Mouse (Mus musculus) intestine, embryonic 16.5 days (tissue): ENCODE measurements around the gene Unc13d. TPM values are rescaled to one million over a fixed set of nuclear protein-coding genes. Genes with fewer than 3 reads are reported as not detected.
"Not testable (repeated sequence)": the region's sequence is repeated elsewhere in the genome, so short reads cannot be mapped to it uniquely, and the experiment has no call there.

Source experiments
- ATAC-seq: fragments of 200-750 bp; cut with Nextera tagmentation; 2 replicates; pipeline ENCODE4 v1.8.0; 2017; ENCODE audit warnings: moderate TSS enrichment, moderate library complexity
- H3K27ac ChIP-seq: fragments of 300-500 bp; sonication (generic); 2 replicates; pipeline ENCODE4 v1.5.1; 2014; ENCODE audit warnings: mild to moderate bottlenecking, low read length
- H3K27me3 ChIP-seq: fragments of 300-500 bp; sonication (generic); replicated peaks from 2 replicates; pipeline ENCODE4 v1.6.1; 2014; ENCODE audit warnings: low read length, control low read depth, mixed read lengths; ENCODE audit not compliant: control insufficient read depth, insufficient read depth
- H3K36me3 ChIP-seq: fragments of 300-500 bp; sonication (generic); 2 replicates; pipeline ENCODE4 v1.6.1; 2014; ENCODE audit warnings: low read length, control low read depth; ENCODE audit not compliant: control insufficient read depth, insufficient read depth
- H3K4me1 ChIP-seq: fragments of 300-500 bp; sonication (generic); 2 replicates; pipeline ENCODE4 v1.6.1; 2014; ENCODE audit warnings: low read length, control low read depth, mixed read lengths; ENCODE audit not compliant: control insufficient read depth, insufficient read depth
- H3K4me2 ChIP-seq: fragments of 300-500 bp; sonication (generic); 2 replicates; pipeline ENCODE4 v1.6.1; 2014; ENCODE audit warnings: low read depth, low read length, control low read depth
- H3K4me3 ChIP-seq: fragments of 300-500 bp; sonication (generic); 2 replicates; pipeline ENCODE4 v1.5.1; 2014; ENCODE audit warnings: mild to moderate bottlenecking, low read length
- H3K9ac ChIP-seq: fragments of 300-500 bp; sonication (generic); 2 replicates; pipeline ENCODE4 v1.6.1; 2014; ENCODE audit warnings: low read depth, low read length
- H3K9me3 ChIP-seq: fragments of 300-500 bp; sonication (generic); 2 replicates; pipeline ENCODE4 v1.6.1; 2016; ENCODE audit warnings: low read length, control low read depth; ENCODE audit not compliant: control insufficient read depth
- WGBS: fragments of 180-500 bp; shearing (Covaris S2); extraction: QIAGEN DNeasy Blood & Tissue Kit; methylation state at CpG from one replicate; pipeline ENCODE4 v1.1.7; 2014; 5-methylcytosine and 5-hydroxymethylcytosine counted together
- polyA plus RNA-seq: library from polyadenylated mRNA; unstranded; fragments of >200 nt; fragmentation: Nextera tagmentation; extraction: Ambion mirVana; gene quantifications from 2 replicates; pipeline ENCODE4 v1.2.1, GENCODE M21; 2015

Unc13d gene
- polyA plus RNA-seq, 1 experiment from 2014 or later = 7.5 TPM

DNA sequence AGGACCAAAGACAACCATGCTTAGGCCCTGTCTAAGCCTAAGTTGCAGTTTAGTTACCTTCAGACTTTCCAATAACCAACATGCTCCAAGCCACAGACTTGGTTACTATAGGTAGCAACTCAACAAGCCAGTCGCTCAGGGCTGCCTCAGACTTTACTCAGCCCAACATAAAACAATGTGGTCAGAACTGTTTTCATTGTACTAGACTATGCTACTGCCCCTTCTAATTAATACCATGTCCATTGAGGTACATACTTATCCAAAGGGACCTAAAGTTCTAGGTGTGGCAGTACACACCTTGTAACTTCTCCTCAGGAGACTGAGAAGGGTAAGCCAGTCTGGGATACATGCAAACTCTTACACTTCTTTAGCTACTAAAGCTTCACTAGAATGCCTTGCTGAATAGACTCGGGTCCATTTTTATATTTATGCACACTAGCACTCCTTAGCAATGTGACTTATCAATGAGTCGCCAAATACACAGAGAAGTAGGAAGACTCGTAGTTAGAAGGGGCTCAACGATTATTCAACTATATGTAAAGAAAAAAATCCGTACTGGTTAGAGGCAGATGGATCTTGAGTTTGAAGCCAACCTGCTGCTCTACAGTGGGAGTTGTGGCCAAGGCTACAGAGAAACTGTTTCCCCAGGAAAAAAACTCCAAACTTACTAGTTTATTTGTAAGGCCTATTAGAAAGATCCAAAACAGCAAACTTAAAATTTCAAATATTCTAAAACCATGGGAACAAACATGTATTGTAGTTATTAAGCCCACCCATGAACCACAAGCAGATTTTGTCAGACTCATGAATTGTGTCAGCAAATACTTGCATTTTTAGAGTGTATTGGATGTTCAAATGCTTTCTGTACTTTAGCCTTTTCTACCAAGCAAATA is 56.2 kb downstream of the Unc13d start:
- Histone ChIP-seq H3K9me3 (no peaks in the 10 kb centered on the region), H3K36me3 (no peaks in the 10 kb centered on the region), H3K27me3 (no peaks in the 10 kb centered on the region), H3K4me3 (no peak overlapping the region; the same call in 1 of the 2 replicates), H3K9ac (no peak overlapping the region), H3K4me2 (no peak overlapping the region), H3K27ac (no peak overlapping the region), H3K4me1 (no peaks in the 10 kb centered on the region)
- WGBS = 64% methylated on average over 6 of the region's 6 CpGs
- no peak for ATAC-seq

- Histone ChIP-seq H3K4me3 (no peak overlapping the region), H3K4me1 (no peaks in the 10 kb centered on the region), H3K36me3 (no peaks in the 10 kb centered on the region), H3K9ac (no peak overlapping the region), H3K9me3 (no peaks in the 10 kb centered on the region), H3K27ac (no peak overlapping the region), H3K4me2 (no peak overlapping the region), H3K27me3 (no peaks in the 10 kb centered on the region)
- WGBS = 34% methylated on average over 1 of the region's 1 CpGs
- ATAC-seq = no peak
Observed at GRCm38 (mm10) chr11:116020519-116020922, 57.2 kb downstream of the Unc13d start.

GRCm38 (mm10) chr11:116019976-116020411 is 57.8 kb downstream of the Unc13d start:
- 79% methylated on average over 2 of the region's 2 CpGs for WGBS
- H3K9ac ChIP-seq = no peak overlapping the region
- no peak overlapping the region for H3K4me3 ChIP-seq
- H3K4me1 ChIP-seq = 0 out of 2 replicates have a peak, but pooled peaks cover 2% of the 10 kb centered on the region
- H3K4me2 ChIP-seq = no peak overlapping the region
- H3K27ac ChIP-seq = no peak overlapping the region
- no peaks in the 10 kb centered on the region for H3K9me3 ChIP-seq
- H3K27me3 ChIP-seq = no peaks in the 10 kb centered on the region
- no peak for ATAC-seq
- no peaks in the 10 kb centered on the region for H3K36me3 ChIP-seq

- Histone ChIP-seq H3K9ac (no peak overlapping the region), H3K9me3 (no peaks in the 10 kb centered on the region), H3K4me1 (0 out of 2 replicates have a peak, but pooled peaks cover 3% of the 10 kb centered on the region), H3K36me3 (no peaks in the 10 kb centered on the region), H3K27ac (no peak overlapping the region), H3K4me3 (no peak overlapping the region), H3K4me2 (no peak overlapping the region), H3K27me3 (no peaks in the 10 kb centered on the region)
- ATAC-seq = no peak
- WGBS = 43% methylated on average over 1 of the region's 1 CpGs
Observed at GRCm38 (mm10) chr11:116019360-116019791, 58.4 kb downstream of the Unc13d start.

- not testable (repeated sequence) for H3K9me3 ChIP-seq, H3K27me3 ChIP-seq, H3K27ac ChIP-seq, H3K9ac ChIP-seq, ATAC-seq, H3K4me2 ChIP-seq, H3K4me1 ChIP-seq, H3K36me3 ChIP-seq, H3K4me3 ChIP-seq
- WGBS = 91% methylated on average over 4 of the region's 4 CpGs
Observed at GRCm38 (mm10) chr11:116018867-116019266, 58.9 kb downstream of the Unc13d start.

DNA sequence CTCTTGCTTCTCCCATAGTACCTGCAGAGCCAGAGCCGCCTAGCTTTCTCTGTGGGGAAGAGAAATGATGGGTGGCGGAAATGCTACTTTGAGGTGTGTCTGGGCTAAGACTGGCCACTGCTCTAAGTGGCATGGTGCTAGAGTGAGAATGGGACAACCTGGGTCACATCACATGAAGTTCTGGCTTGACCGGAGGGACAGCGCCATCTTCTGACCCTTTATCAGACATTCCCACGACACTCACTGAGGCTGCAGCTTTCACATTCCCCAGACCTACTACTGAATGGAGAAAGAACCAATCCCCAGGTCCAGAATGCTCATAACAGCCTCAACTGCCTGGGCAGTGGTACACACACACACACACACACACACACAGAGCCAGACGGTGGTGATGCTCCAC is 59.7 kb downstream of the Unc13d start:
- 0 out of 2 replicates have a peak, but pooled peaks cover 3% of the 10 kb centered on the region for H3K4me1 ChIP-seq
- no peak overlapping the region for H3K27ac ChIP-seq
- no peaks in the 10 kb centered on the region for H3K27me3 ChIP-seq
- no peak for ATAC-seq
- no peaks in the 10 kb centered on the region for H3K9me3 ChIP-seq
- no peak overlapping the region for H3K4me3 ChIP-seq
- 31% methylated on average over 6 of the region's 6 CpGs for WGBS
- H3K36me3 ChIP-seq = no peaks in the 10 kb centered on the region
- no peak overlapping the region for H3K4me2 ChIP-seq
- H3K9ac ChIP-seq = no peak overlapping the region

DNA sequence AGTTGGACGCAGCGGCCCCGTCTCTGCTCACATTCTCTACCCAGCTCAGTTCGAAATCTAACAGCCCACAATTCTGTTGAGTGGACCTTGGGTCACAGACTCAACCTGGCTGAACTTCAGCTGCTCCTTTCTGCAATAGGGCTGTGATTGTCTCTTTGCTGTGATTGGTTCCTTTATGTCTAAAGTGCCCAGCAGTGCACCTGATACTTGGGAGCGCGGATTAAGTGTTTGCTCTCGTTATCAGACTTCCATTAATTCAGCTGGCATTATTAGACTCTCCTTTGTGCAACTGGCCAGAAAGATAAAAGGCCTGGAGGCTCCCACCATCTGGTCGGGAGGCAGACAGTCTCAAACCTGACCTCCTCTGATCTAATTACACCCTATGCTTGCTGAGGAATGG is 62.9 kb downstream of the Unc13d start:
- no peaks in the 10 kb centered on the region for H3K27me3 ChIP-seq
- ATAC-seq = peak; percentile 8; the same call in 1 of the 2 replicates
- peaks cover 11% of the 10 kb centered on the region for H3K4me1 ChIP-seq
- 54% methylated on average over 8 of the region's 8 CpGs for WGBS
- H3K36me3 ChIP-seq = peaks cover 2% of the 10 kb centered on the region; the same call in 1 of the 2 replicates
- no peaks in the 10 kb centered on the region for H3K9me3 ChIP-seq
- peak overlapping the region; percentile 6; the same call in 1 of the 2 replicates for H3K27ac ChIP-seq
- H3K4me3 ChIP-seq = no peak overlapping the region
- 0 out of 2 replicates have a peak overlapping the region, but pooled peaks have one; percentile 16 for H3K4me2 ChIP-seq
- peak overlapping the region; percentile 33 for H3K9ac ChIP-seq

GRCm38 (mm10) chr11:116012262-116012947 is 65.4 kb downstream of the Unc13d start, which contains the start of gene Galk1:
Gene Galk1 (minus strand): TSS chr11:116012719.
- ATAC-seq = peak; percentile 89

More at GRCm38 (mm10) chr11:116012262-116012947, 65.4 kb downstream of the Unc13d start, which contains the start of gene Galk1:
- Histone ChIP-seq H3K4me2 (peak within 1 kb of the TSS; percentile 77), H3K27me3 (no peaks in the 10 kb centered on the region), H3K27ac (peak within 1 kb of the TSS; percentile 96), H3K9me3 (no peaks in the 10 kb centered on the region), H3K4me1 (peaks cover 20% of the 10 kb centered on the region), H3K9ac (peak within 1 kb of the TSS; percentile 92), H3K4me3 (peak within 1 kb of the TSS; percentile 80), H3K36me3 (peaks cover 7% of the 10 kb centered on the region; the same call in 1 of the 2 replicates)
- under 1% methylated on average over 55 of the region's 55 CpGs for WGBS
